Mouse (Mus musculus) embryonic facial prominence, embryonic 14.5 days (tissue): ENCODE results near the gene Nhlrc4. TPM values are rescaled to one million over a fixed set of nuclear protein-coding genes. Genes with fewer than 3 reads are reported as not detected.
A peak's percentile ranks its signal among the peaks of the same experiment; 100 is the strongest.

ENCODE experiments used
- ATAC-seq: fragments of 200-750 bp; cut with Nextera tagmentation; 2 replicates; pipeline ENCODE4 v1.8.0; 2017; ENCODE audit warnings: low read depth, moderate number of reproducible peaks, moderate TSS enrichment
- DNase-seq: peaks from one replicate; pipeline ENCODE4 v3.0.0-alpha.2; 2015; ENCODE audit warnings: low spot score
- H3K27ac ChIP-seq: fragments of 300-500 bp; sonication (generic); replicated peaks from 2 replicates; pipeline ENCODE4 v1.5.1; 2014; ENCODE audit warnings: low read depth, mild to moderate bottlenecking, low read length, moderate library complexity
- H3K27me3 ChIP-seq: fragments of 300-500 bp; sonication (generic); replicated peaks from 2 replicates; pipeline ENCODE4 v1.6.1; 2014; ENCODE audit warnings: low read length; ENCODE audit not compliant: control insufficient read depth, insufficient read depth
- H3K36me3 ChIP-seq: fragments of 300-500 bp; sonication (generic); 2 replicates; pipeline ENCODE4 v1.6.1; 2014; ENCODE audit warnings: low read length, mixed read lengths; ENCODE audit not compliant: control insufficient read depth, insufficient read depth
- H3K4me1 ChIP-seq: fragments of 300-500 bp; sonication (generic); 2 replicates; pipeline ENCODE4 v1.6.1; 2014; ENCODE audit warnings: antibody characterized with exemption, low read length; ENCODE audit not compliant: control insufficient read depth, insufficient read depth
- H3K4me2 ChIP-seq: fragments of 300-500 bp; sonication (generic); 2 replicates; pipeline ENCODE4 v1.6.1; 2014; ENCODE audit warnings: low read depth, mild to moderate bottlenecking, low read length, moderate library complexity, mixed read lengths
- H3K4me3 ChIP-seq: fragments of 300-500 bp; sonication (generic); 2 replicates; pipeline ENCODE4 v1.5.1; 2014; ENCODE audit warnings: low read depth, mild to moderate bottlenecking, low read length
- H3K9ac ChIP-seq: fragments of 300-500 bp; sonication (generic); 2 replicates; pipeline ENCODE4 v1.6.1; 2014; ENCODE audit warnings: low read depth, mild to moderate bottlenecking, low read length, moderate library complexity, mixed read lengths
- H3K9me3 ChIP-seq: fragments of 300-500 bp; sonication (generic); 2 replicates; pipeline ENCODE4 v1.6.1; 2016; ENCODE audit warnings: low read length; ENCODE audit not compliant: control insufficient read depth
- WGBS: fragments of 180-500 bp; shearing (Covaris S2); extraction: QIAGEN DNeasy Blood & Tissue Kit; methylation state at CpG from one replicate; pipeline ENCODE4 v1.1.7; 2014; 5-methylcytosine and 5-hydroxymethylcytosine counted together
- polyA plus RNA-seq: library from polyadenylated mRNA; unstranded; fragments of >200 nt; fragmentation: Nextera tagmentation; extraction: Ambion mirVana; gene quantifications from 2 replicates; pipeline ENCODE4 v1.2.1, GENCODE M21; 2014

The Nhlrc4 gene
- polyA plus RNA-seq, 1 experiment from 2014 or later = 0.99 TPM

GRCm38 (mm10) chr17:25961566-25961965, 16.8 kb upstream of the Nhlrc4 start:
- no peak for DNase-seq
- 92% methylated on average over 5 of the region's 5 CpGs for WGBS
- Histone ChIP-seq H3K4me1 (no peaks in the 10 kb centered on the region), H3K9me3 (no peaks in the 10 kb centered on the region), H3K27ac (no peak overlapping the region), H3K36me3 (peaks cover 63% of the 10 kb centered on the region), H3K4me2 (no peak overlapping the region), H3K4me3 (no peak overlapping the region), H3K9ac (no peak overlapping the region), H3K27me3 (no peaks in the 10 kb centered on the region)
- no peak for ATAC-seq

- Histone ChIP-seq H3K27ac (no peak overlapping the region), H3K4me2 (no peak overlapping the region), H3K27me3 (no peaks in the 10 kb centered on the region), H3K4me3 (no peak overlapping the region), H3K9ac (no peak overlapping the region), H3K36me3 (peaks cover 63% of the 10 kb centered on the region), H3K4me1 (no peaks in the 10 kb centered on the region), H3K9me3 (no peaks in the 10 kb centered on the region)
- DNase-seq (no peak), ATAC-seq (no peak)
- 92% methylated on average over 15 of the region's 23 CpGs for WGBS
Measured at GRCm38 (mm10) chr17:25959630-25960467, 15.1 kb upstream of the Nhlrc4 start.

GRCm38 (mm10) chr17:25958771-25959494, 14.2 kb upstream of the Nhlrc4 start:
- Histone ChIP-seq H3K9me3 (no peaks in the 10 kb centered on the region), H3K4me3 (no peak overlapping the region), H3K9ac (no peak overlapping the region), H3K27ac (no peak overlapping the region), H3K36me3 (peaks cover 56% of the 10 kb centered on the region), H3K27me3 (no peaks in the 10 kb centered on the region), H3K4me1 (no peaks in the 10 kb centered on the region), H3K4me2 (no peak overlapping the region)
- ATAC-seq = no peak
- WGBS = 89% methylated on average over 10 of the region's 11 CpGs
- no peak for DNase-seq

- H3K4me1 ChIP-seq = no peaks in the 10 kb centered on the region
- peak; percentile 33 for DNase-seq
- H3K27ac ChIP-seq = no peak overlapping the region
- ATAC-seq = peak; percentile 20; the same call in 1 of the 2 replicates
- no peak overlapping the region for H3K4me3 ChIP-seq
- H3K36me3 ChIP-seq = peaks cover 45% of the 10 kb centered on the region; the same call in 1 of the 2 replicates
- no peak overlapping the region for H3K9ac ChIP-seq
- H3K9me3 ChIP-seq = no peaks in the 10 kb centered on the region
- peaks cover 11% of the 10 kb centered on the region for H3K27me3 ChIP-seq
- WGBS = 74% methylated on average over 10 of the region's 14 CpGs
- no peak overlapping the region for H3K4me2 ChIP-seq
Measured at GRCm38 (mm10) chr17:25957586-25958051, 12.9 kb upstream of the Nhlrc4 start.

- ATAC-seq = no peak; the same call in 1 of the 2 replicates
- H3K4me1 ChIP-seq = no peaks in the 10 kb centered on the region
- H3K36me3 ChIP-seq = peaks cover 42% of the 10 kb centered on the region; the same call in 1 of the 2 replicates
- DNase-seq = peak; percentile 27
- H3K4me2 ChIP-seq = no peak overlapping the region
- H3K9ac ChIP-seq = no peak overlapping the region
- H3K4me3 ChIP-seq = no peak overlapping the region
- WGBS = 75% methylated on average over 7 of the region's 7 CpGs
- H3K27me3 ChIP-seq = peaks cover 21% of the 10 kb centered on the region
- H3K9me3 ChIP-seq = no peaks in the 10 kb centered on the region
- H3K27ac ChIP-seq = no peak overlapping the region
Measured at GRCm38 (mm10) chr17:25956631-25957030, 11.9 kb upstream of the Nhlrc4 start.

- H3K9ac ChIP-seq = no peak overlapping the region
- H3K27me3 ChIP-seq = peaks cover 25% of the 10 kb centered on the region
- peaks cover 38% of the 10 kb centered on the region; the same call in 1 of the 2 replicates for H3K36me3 ChIP-seq
- ATAC-seq = no peak
- H3K4me2 ChIP-seq = no peak overlapping the region
- peaks cover 4% of the 10 kb centered on the region; the same call in 1 of the 2 replicates for H3K4me1 ChIP-seq
- no peak overlapping the region for H3K4me3 ChIP-seq
- 56% methylated on average over 4 of the region's 7 CpGs for WGBS
- no peak overlapping the region for H3K27ac ChIP-seq
- DNase-seq = no peak
- H3K9me3 ChIP-seq = no peaks in the 10 kb centered on the region
Measured at GRCm38 (mm10) chr17:25956201-25956600, 11.4 kb upstream of the Nhlrc4 start.

GRCm38 (mm10) chr17:25955736-25956135, 11.0 kb upstream of the Nhlrc4 start:
- WGBS = 62% methylated on average over 3 of the region's 3 CpGs
- H3K4me3 ChIP-seq = no peak overlapping the region
- no peak overlapping the region for H3K9ac ChIP-seq

GRCm38 (mm10) chr17:25954671-25955070, 9.9 kb upstream of the Nhlrc4 start:
- Histone ChIP-seq H3K9ac (no peak overlapping the region), H3K4me3 (no peak overlapping the region), H3K9me3 (no peaks in the 10 kb centered on the region), H3K27me3 (peaks cover 38% of the 10 kb centered on the region), H3K27ac (no peak overlapping the region), H3K4me2 (no peak overlapping the region), H3K36me3 (peaks cover 22% of the 10 kb centered on the region; the same call in 1 of the 2 replicates), H3K4me1 (peaks cover 7% of the 10 kb centered on the region; the same call in 1 of the 2 replicates)
- ATAC-seq (no peak), DNase-seq (no peak)
- WGBS = 75% methylated on average over 1 of the region's 2 CpGs

More at GRCm38 (mm10) chr17:25955736-25956135, 11.0 kb upstream of the Nhlrc4 start:
- Histone ChIP-seq H3K36me3 (peaks cover 33% of the 10 kb centered on the region; the same call in 1 of the 2 replicates), H3K4me1 (peaks cover 7% of the 10 kb centered on the region; the same call in 1 of the 2 replicates), H3K27me3 (peaks cover 30% of the 10 kb centered on the region), H3K27ac (no peak overlapping the region), H3K9me3 (no peaks in the 10 kb centered on the region), H3K4me2 (no peak overlapping the region)
- DNase-seq = no peak
- ATAC-seq = no peak
